Mouse (Mus musculus): ENCODE results near the gene Hes6. TPM values are rescaled to one million over a fixed set of nuclear protein-coding genes. Genes with fewer than 3 reads are reported as not detected.

Gene Hes6
- 4.0 TPM for polyA plus RNA-seq (2014; fragmentation: Illumina TruSeq; extraction: RNeasy Lipid Tissue Mini Kit (QIAGEN cat#74804); ENCODE audit: low read depth, low replicate concordance)

DNA sequence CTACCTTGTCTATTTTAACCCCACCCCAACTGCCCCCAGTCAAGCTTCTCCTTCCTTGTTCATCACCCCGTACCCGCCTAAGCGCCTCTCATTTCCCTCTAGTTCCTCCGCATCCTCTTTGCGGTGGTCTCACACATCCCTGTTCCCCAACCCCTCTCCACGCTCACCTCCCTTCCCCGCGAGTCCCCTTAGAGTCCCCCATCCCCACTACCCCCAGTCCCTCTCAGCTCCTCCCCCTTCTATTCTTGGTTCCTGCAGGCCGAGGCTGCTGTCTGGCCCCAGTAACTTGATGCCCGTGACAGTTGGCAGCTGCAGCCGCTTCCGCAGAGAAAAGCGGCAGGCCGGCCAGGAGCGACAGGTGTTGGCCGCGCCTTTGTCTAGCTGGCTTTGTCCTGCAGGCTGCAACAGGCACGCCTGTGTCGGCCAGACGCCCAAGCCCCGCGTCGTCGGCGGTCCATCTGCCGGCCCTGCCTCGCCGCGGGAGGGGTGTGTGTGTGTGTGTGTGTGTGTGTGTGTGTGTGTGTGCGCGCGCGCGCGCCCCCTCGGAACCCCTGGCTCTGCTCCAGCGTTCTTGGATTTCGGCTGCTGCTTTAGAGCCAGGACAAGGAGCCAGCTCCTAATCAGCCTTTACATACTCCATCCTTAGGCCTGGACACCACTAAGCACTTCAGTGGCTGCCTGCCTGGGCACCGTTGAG is at the start of gene Hes6:
Hes6 (minus strand) TSS at position 141 of the 697 bp plus-strand sequence.

GRCm38 (mm10) chr1:91459059-91459809 is 45.4 kb upstream of the Hes6 start, which contains the start of gene Per2:
Per2 (minus strand) TSS chr1:91459324.

DNA sequence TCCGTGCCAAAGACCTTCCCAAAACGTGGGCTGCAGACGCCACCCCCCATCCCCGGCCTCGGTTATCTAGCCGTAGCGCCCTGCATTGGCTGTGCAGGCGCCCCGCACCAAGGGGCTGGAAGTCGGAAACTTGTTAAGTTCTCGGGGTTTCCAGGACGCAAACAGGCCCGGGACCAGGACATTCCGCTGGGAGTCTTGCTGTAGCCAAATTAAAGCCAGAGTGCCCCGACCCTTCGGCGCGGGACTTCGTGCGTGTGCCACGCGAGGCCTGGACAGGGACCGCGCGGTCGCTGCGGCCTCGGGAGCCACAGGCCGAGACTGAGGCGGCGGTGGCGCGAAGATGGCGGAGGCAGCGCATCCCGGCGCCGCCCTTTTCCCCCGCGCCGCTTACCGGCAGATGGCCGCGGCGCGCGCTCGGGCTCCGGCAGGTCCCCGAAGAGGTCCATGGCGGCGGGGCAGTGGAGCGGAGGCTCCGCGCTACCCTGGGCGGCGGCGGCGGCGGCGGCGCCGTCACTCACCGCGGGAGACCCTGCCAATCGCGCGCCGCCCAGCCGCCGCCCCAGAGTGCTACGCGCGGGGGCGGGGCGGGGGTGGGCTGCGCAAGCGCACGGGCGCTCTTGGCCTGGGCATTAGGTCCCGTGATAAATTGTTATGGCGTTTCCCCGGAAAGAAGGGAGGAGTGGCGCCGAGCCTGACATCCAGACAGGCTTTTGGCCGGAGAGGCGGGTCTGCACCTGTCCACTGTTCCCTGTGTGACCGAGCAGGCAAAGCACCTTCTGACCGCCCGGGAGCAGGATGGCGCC is 15.4 kb downstream of the Hes6 start, which contains the start of gene Ilkap:
Ilkap (minus strand) TSS at position 556 of the 803 bp plus-strand sequence.

GRCm38 (mm10) chr1:91366215-91367108 is 47.4 kb downstream of the Hes6 start, which contains the start of gene Erfe:
Erfe (plus strand) TSS chr1:91366430.

Other genes starting within 250 kb of the Hes6 start
- 2.0 TPM for gene Ramp1, start 234.2 kb downstream of the Hes6 start, polyA plus RNA-seq (2014; fragmentation: Illumina TruSeq; extraction: RNeasy Lipid Tissue Mini Kit (QIAGEN cat#74804); ENCODE audit: low read depth, low replicate concordance)
- 164 TPM for gene Ube2f, start 163.7 kb downstream of the Hes6 start, polyA plus RNA-seq (2014; fragmentation: Illumina TruSeq; extraction: RNeasy Lipid Tissue Mini Kit (QIAGEN cat#74804); ENCODE audit: low read depth, low replicate concordance)
- gene Scly, start 115.7 kb downstream of the Hes6 start, polyA plus RNA-seq (2014; fragmentation: Illumina TruSeq; extraction: RNeasy Lipid Tissue Mini Kit (QIAGEN cat#74804); ENCODE audit: low read depth, low replicate concordance): 6.4 TPM
- gene Espnl, start 92.0 kb downstream of the Hes6 start, polyA plus RNA-seq (2014; fragmentation: Illumina TruSeq; extraction: RNeasy Lipid Tissue Mini Kit (QIAGEN cat#74804); ENCODE audit: low read depth, low replicate concordance): not detected
- 0.41 TPM for gene Klhl30, start 63.0 kb downstream of the Hes6 start, polyA plus RNA-seq (2014; fragmentation: Illumina TruSeq; extraction: RNeasy Lipid Tissue Mini Kit (QIAGEN cat#74804); ENCODE audit: low read depth, low replicate concordance)
- gene Erfe, start 47.6 kb downstream of the Hes6 start, polyA plus RNA-seq (2014; fragmentation: Illumina TruSeq; extraction: RNeasy Lipid Tissue Mini Kit (QIAGEN cat#74804); ENCODE audit: low read depth, low replicate concordance): 3.0 TPM
- 42.7 TPM for gene Ilkap, start 15.2 kb downstream of the Hes6 start, polyA plus RNA-seq (2014; fragmentation: Illumina TruSeq; extraction: RNeasy Lipid Tissue Mini Kit (QIAGEN cat#74804); ENCODE audit: low read depth, low replicate concordance)
- 11.5 TPM for gene Per2, start 45.3 kb upstream of the Hes6 start, polyA plus RNA-seq (2014; fragmentation: Illumina TruSeq; extraction: RNeasy Lipid Tissue Mini Kit (QIAGEN cat#74804); ENCODE audit: low read depth, low replicate concordance)
- gene Traf3ip1, start 80.6 kb upstream of the Hes6 start, polyA plus RNA-seq (2014; fragmentation: Illumina TruSeq; extraction: RNeasy Lipid Tissue Mini Kit (QIAGEN cat#74804); ENCODE audit: low read depth, low replicate concordance): 7.5 TPM
- gene Asb1, start 126.5 kb upstream of the Hes6 start, polyA plus RNA-seq (2014; fragmentation: Illumina TruSeq; extraction: RNeasy Lipid Tissue Mini Kit (QIAGEN cat#74804); ENCODE audit: low read depth, low replicate concordance): 11.4 TPM

Measured in adrenal gland, adult 10 weeks (tissue).